Mouse (Mus musculus): Measurements from ENCODE around the gene P2ry14.
"Not testable (repeated sequence)": the region's sequence is repeated elsewhere in the genome, so short reads cannot be mapped to it uniquely, and the experiment has no call there.

P2ry14 gene

GRCm38 (mm10) chr3:59109834-59110233, 43.6 kb downstream of the P2ry14 start:
- in situ Hi-C loops (cut with MboI, MseI) = not testable (repeated sequence)

DNA sequence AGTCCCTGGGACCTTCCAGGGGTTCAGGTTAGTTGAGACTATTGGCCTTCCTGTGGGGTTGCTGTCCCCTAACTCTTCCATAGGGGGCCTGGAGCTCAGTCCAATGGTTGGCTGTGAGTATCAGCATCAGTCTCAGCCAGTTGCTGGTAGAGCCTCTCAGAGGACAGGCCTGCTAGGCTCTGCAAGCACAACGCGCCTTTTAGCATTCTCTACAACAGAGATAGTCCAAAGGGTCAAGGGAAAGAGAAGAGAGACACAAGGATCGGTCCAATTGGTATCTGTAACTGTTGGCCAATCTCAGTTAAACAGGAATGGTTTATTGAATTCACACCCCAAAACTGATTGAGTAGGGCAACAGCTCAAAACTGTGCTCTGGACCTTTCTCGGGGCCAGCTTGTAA, 46.0 kb downstream of the P2ry14 start:
- in situ Hi-C loops (cut with MboI, MseI) = no loop called here

GRCm38 (mm10) chr3:59104462-59104861, 49.0 kb downstream of the P2ry14 start:
- in situ Hi-C loops (cut with MboI, MseI) = no loop called here

DNA sequence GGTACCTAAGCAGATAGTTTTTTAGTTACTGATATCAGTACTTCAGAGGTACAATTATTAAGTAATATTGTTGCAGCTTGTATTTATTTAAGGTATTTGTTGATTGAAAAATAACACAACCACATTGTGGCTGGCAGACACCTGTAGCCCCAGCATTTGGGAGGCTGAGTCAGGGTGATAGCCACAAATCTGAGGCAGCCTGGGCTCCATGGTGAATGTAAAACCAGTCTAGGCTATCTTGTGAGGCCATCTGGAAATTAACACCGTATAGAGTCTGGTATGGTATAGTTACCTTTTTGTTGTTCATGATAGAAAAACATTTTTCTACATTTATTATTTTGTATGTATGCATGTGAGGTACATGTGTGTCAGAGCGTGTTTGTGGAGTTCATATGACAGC, 51.3 kb downstream of the P2ry14 start:
- in situ Hi-C loops (cut with MboI, MseI) = no loop called here

- in situ Hi-C loops (cut with MboI, MseI) = no loop called here
Observed at GRCm38 (mm10) chr3:59101218-59101986, 52.0 kb downstream of the P2ry14 start, which contains the start of gene Gpr171. Gpr171 (minus strand) TSS chr3:59101821.

GRCm38 (mm10) chr3:59098540-59098939, 54.9 kb downstream of the P2ry14 start:
- in situ Hi-C loops (cut with MboI, MseI) = loop anchor here (25.0 kb wide), 3 partner anchors 1014 to 1714 kb away; no protein-coding TSS in a partner anchor

DNA sequence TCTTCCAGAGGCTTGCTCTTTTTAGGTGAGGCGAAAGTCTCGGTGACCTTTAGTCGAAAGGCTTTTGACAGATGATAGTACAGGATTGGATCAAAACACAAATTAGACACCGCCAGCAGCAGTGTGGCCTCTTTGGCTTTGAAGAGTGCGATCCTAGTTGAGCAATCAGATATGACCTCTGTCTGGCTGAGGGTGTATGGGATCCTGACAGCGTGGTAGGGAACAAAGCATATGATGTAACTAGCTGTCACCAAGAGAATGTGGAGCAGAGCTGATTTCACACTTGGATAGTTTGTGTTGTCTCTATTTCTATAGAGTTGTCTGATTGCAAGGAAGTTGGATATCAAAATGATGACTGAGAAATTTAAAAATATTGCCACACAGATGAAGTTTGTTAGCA, 56.0 kb downstream of the P2ry14 start:
- in situ Hi-C loops (cut with MboI, MseI) = loop anchor here (25.0 kb wide), 3 partner anchors 1015 to 1715 kb away; no protein-coding TSS in a partner anchor

GRCm38 (mm10) chr3:59092702-59093101, 60.7 kb downstream of the P2ry14 start:
- in situ Hi-C loops (cut with MboI, MseI) = loop anchor here (25.0 kb wide), 3 partner anchors 1020 to 1720 kb away; no protein-coding TSS in a partner anchor

- in situ Hi-C loops (cut with MboI, MseI) = loop anchor here (5.0 to 25.0 kb wide), 4 partner anchors 36 to 1731 kb away; no protein-coding TSS in a partner anchor
Observed at GRCm38 (mm10) chr3:59080919-59081318, 72.5 kb downstream of the P2ry14 start.

GRCm38 (mm10) chr3:59080293-59080916, 73.0 kb downstream of the P2ry14 start:
- in situ Hi-C loops (cut with MboI, MseI) = loop anchor here (5.0 to 25.0 kb wide), 4 partner anchors 37 to 1732 kb away; no protein-coding TSS in a partner anchor

- in situ Hi-C loops (cut with MboI, MseI) = loop anchor here (5.0 to 25.0 kb wide), 5 partner anchors 83 to 1733 kb away; no protein-coding TSS in a partner anchor
Observed at GRCm38 (mm10) chr3:59079327-59079726, 74.1 kb downstream of the P2ry14 start.

GRCm38 (mm10) chr3:59078585-59078984, 74.8 kb downstream of the P2ry14 start:
- in situ Hi-C loops (cut with MboI, MseI) = loop anchor here (5.0 to 25.0 kb wide), 5 partner anchors 84 to 1734 kb away; no protein-coding TSS in a partner anchor

GRCm38 (mm10) chr3:59077278-59077677, 76.1 kb downstream of the P2ry14 start:
- in situ Hi-C loops (cut with MboI, MseI) = loop anchor here (5.0 to 25.0 kb wide), 5 partner anchors 85 to 1735 kb away; no protein-coding TSS in a partner anchor

DNA sequence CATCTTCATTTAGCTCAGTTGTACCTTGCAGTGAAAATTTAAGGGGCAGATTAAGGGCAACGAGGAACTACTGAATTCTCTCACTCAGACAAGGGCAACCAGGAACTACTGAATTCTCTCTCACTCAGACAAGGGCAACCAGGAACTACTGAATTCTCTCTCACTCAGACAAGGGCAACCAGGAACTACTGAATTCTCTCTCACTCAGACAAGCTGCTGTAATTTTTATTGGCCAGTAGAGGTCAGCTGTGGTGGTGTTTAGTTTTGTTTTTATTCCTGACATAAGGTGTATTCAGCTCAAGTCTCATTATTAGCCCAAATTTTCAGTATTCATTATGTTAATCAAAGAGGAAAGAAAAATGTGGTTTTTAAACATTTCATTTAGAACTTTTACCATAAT, 84.3 kb downstream of the P2ry14 start:
- in situ Hi-C loops (cut with MboI, MseI) = loop anchor here (5.0 kb wide), 1 partner anchor 82 kb away; no protein-coding TSS in a partner anchor

DNA sequence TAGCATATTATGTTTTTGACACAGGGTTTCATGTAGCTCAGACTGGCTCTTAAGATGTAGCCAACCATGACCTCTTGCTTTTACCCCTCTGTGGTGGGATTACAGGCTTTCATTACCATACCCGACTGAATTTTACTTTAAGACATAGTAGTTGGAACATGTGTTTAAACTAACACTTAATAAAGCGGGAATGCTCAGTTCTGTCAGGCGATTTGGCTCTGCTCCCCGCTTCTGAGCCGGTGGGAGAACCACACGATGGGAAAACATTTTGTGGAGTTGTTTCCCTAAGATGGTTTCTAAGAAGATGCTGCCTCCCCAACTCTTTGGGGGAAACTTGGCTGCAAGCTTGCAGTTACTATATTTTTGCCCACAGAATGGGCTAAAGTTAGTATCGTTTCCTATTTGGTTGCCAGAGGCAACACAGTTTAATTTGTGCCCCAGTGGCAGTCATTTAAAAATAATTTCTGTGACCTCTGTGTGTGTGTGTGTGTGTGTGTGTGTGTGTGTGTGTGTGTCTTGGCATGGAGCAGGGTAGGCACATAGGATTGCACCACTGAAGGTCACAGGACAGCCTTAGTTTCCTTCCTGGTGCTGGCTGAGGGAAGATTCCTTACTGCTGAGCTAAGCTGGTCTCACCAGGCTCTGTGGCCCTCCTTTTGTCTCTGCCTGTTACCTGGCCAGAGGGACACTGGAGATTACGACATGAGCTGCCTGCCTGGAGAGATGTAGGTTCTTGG, 86.7 kb downstream of the P2ry14 start:
- in situ Hi-C loops (cut with MboI, MseI) = loop anchor here (5.0 kb wide), 1 partner anchor 79 kb away; no protein-coding TSS in a partner anchor

- in situ Hi-C loops (cut with MboI, MseI) = loop anchor here (5.0 kb wide), 1 partner anchor 79 kb away; no protein-coding TSS in a partner anchor
Observed at GRCm38 (mm10) chr3:59065937-59066336, 87.5 kb downstream of the P2ry14 start.
